Mouse (Mus musculus) CD8-positive naive resting alpha-beta T cell, adult 2 months (primary cell): ENCODE measurements around the gene Ncstn.

Source experiments
- DNase-seq, 2 experiments: peaks; one replicate each; pipeline ENCODE4 v3.0.0; 2022; ENCODE audit warnings: low read depth in 2 of 2, low spot score in 2 of 2

The Ncstn gene

GRCm38 (mm10) chr1:172072604-172073003, 10.0 kb downstream of the Ncstn start:
- no peak for DNase-seq

GRCm38 (mm10) chr1:172071556-172071955, 11.0 kb downstream of the Ncstn start:
- no peak for DNase-seq

- no peak for DNase-seq
These were observed 12.4 kb downstream of the Ncstn start for GRCm38 (mm10) chr1:172070227-172070626.

- no peak for DNase-seq
These were observed 17.9 kb downstream of the Ncstn start for GRCm38 (mm10) chr1:172064613-172065141.

GRCm38 (mm10) chr1:172063291-172064023, 19.1 kb downstream of the Ncstn start:
- DNase-seq = no peak

GRCm38 (mm10) chr1:172062101-172062500, 20.5 kb downstream of the Ncstn start:
- DNase-seq = no peak

GRCm38 (mm10) chr1:172061217-172061616, 21.4 kb downstream of the Ncstn start:
- no peak for DNase-seq

GRCm38 (mm10) chr1:172060659-172061058, 21.9 kb downstream of the Ncstn start:
- no peak for DNase-seq

GRCm38 (mm10) chr1:172058874-172059273, 23.7 kb downstream of the Ncstn start:
- DNase-seq = no peak

GRCm38 (mm10) chr1:172058321-172058720, 24.3 kb downstream of the Ncstn start:
- no peak for DNase-seq

GRCm38 (mm10) chr1:172057491-172057921, 25.1 kb downstream of the Ncstn start, which contains the start of gene Nhlh1:
Gene Nhlh1, minus strand, starts transcription at chr1:172057573.
- no peak for DNase-seq

GRCm38 (mm10) chr1:172056251-172056650, 26.3 kb downstream of the Ncstn start:
- DNase-seq = no peak

- no peak for DNase-seq
These were observed 28.8 kb downstream of the Ncstn start for GRCm38 (mm10) chr1:172053541-172054440.

GRCm38 (mm10) chr1:172052766-172053279, 29.8 kb downstream of the Ncstn start:
- no peak for DNase-seq

- no peak for DNase-seq
These were observed 33.3 kb downstream of the Ncstn start for GRCm38 (mm10) chr1:172049131-172049782.

GRCm38 (mm10) chr1:172048241-172048734, 34.3 kb downstream of the Ncstn start:
- no peak for DNase-seq

- peak; percentile 64 to 70 for DNase-seq
These were observed 35.7 kb downstream of the Ncstn start for GRCm38 (mm10) chr1:172046938-172047337.

GRCm38 (mm10) chr1:172046410-172046809, 36.2 kb downstream of the Ncstn start:
- DNase-seq = no peak

GRCm38 (mm10) chr1:172029914-172030313, 52.7 kb downstream of the Ncstn start:
- no peak for DNase-seq

- no peak for DNase-seq
These were observed 54.0 kb downstream of the Ncstn start, which contains the start of gene Vangl2 for GRCm38 (mm10) chr1:172028394-172029275. Gene Vangl2, minus strand, starts transcription at chr1:172028444.
